Mouse (Mus musculus) right cerebral cortex, postnatal 10 days (tissue): ENCODE measurements around the gene Ralgapa1.

Source experiments
- DNase-seq, 2 experiments: peaks; one replicate each; pipeline ENCODE4 v3.0.0; 2021; ENCODE audit warnings: low spot score in 2 of 2

Gene Ralgapa1

GRCm38 (mm10) chr12:55820661-55821314, at the start of gene Ralgapa1:
Gene Ralgapa1 (minus strand): TSS chr12:55821167.
- peak; percentile 94 for DNase-seq

GRCm38 (mm10) chr12:55869622-55870322, 48.8 kb upstream of the Ralgapa1 start:
- DNase-seq: no peak

GRCm38 (mm10) chr12:55867738-55868137, 46.8 kb upstream of the Ralgapa1 start:
- DNase-seq: no peak

- no peak for DNase-seq
Measured at GRCm38 (mm10) chr12:55860631-55861030, 39.7 kb upstream of the Ralgapa1 start.

- DNase-seq: no peak
Measured at GRCm38 (mm10) chr12:55859409-55860349, 38.7 kb upstream of the Ralgapa1 start.

- no peak for DNase-seq
Measured at GRCm38 (mm10) chr12:55850650-55851049, 29.7 kb upstream of the Ralgapa1 start.

GRCm38 (mm10) chr12:55847851-55848250, 26.9 kb upstream of the Ralgapa1 start:
- no peak for DNase-seq

- DNase-seq: peak in 1 of 2 experiments; percentile 38
Measured at GRCm38 (mm10) chr12:55846741-55847140, 25.8 kb upstream of the Ralgapa1 start.

- DNase-seq: no peak
Measured at GRCm38 (mm10) chr12:55837495-55837894, 16.5 kb upstream of the Ralgapa1 start.

- DNase-seq: peak; percentile 98 to 99
Measured at GRCm38 (mm10) chr12:55836199-55836951, 15.4 kb upstream of the Ralgapa1 start, which contains the start of gene Brms1l. Gene Brms1l (plus strand): TSS chr12:55836324.

GRCm38 (mm10) chr12:55835857-55836198, 14.9 kb upstream of the Ralgapa1 start:
- no peak for DNase-seq

GRCm38 (mm10) chr12:55834891-55835290, 13.9 kb upstream of the Ralgapa1 start:
- DNase-seq: no peak

- no peak for DNase-seq
Measured at GRCm38 (mm10) chr12:55833906-55834625, 13.1 kb upstream of the Ralgapa1 start.

- DNase-seq: no peak
Measured at GRCm38 (mm10) chr12:55832961-55833360, 12.0 kb upstream of the Ralgapa1 start.

GRCm38 (mm10) chr12:55831101-55831500, 10.1 kb upstream of the Ralgapa1 start:
- peak; percentile 82 to 84 for DNase-seq

- no peak for DNase-seq
Measured at GRCm38 (mm10) chr12:55825537-55825936, 4.6 kb upstream of the Ralgapa1 start.

- no peak for DNase-seq
Measured at GRCm38 (mm10) chr12:55824027-55824426, 3.1 kb upstream of the Ralgapa1 start.

GRCm38 (mm10) chr12:55820119-55820660, 777 bp downstream of the Ralgapa1 start:
- DNase-seq: peak; percentile 44 to 50

GRCm38 (mm10) chr12:55816488-55816887, 4.5 kb downstream of the Ralgapa1 start:
- no peak for DNase-seq

GRCm38 (mm10) chr12:55805035-55805434, 15.9 kb downstream of the Ralgapa1 start:
- peak in 1 of 2 experiments; percentile 37 for DNase-seq
